Mouse (Mus musculus) forebrain, postnatal 0 days (tissue): ENCODE measurements around the gene Rnf207. TPM values are rescaled to one million over a fixed set of nuclear protein-coding genes. Genes with fewer than 3 reads are reported as not detected.

Source experiments
- ATAC-seq: fragments of 200-750 bp; cut with Nextera tagmentation; 2 replicates; pipeline ENCODE4 v1.8.0; 2017; ENCODE audit warnings: mild to moderate bottlenecking, moderate library complexity
- DNase-seq: peaks from one replicate; pipeline ENCODE4 v3.0.0-alpha.2; 2015
- H3K27ac ChIP-seq: fragments of 300-500 bp; sonication (generic); 2 replicates; pipeline ENCODE4 v1.5.1; 2014; ENCODE audit warnings: low read depth, mild to moderate bottlenecking, antibody characterized with exemption, low read length, moderate library complexity, mixed read lengths
- H3K27me3 ChIP-seq: fragments of 300-500 bp; sonication (generic); 2 replicates; pipeline ENCODE4 v1.6.1; 2014; ENCODE audit warnings: mild to moderate bottlenecking, low read length, mixed read lengths; ENCODE audit not compliant: insufficient read depth
- H3K36me3 ChIP-seq: fragments of 300-500 bp; sonication (generic); 2 replicates; pipeline ENCODE4 v1.6.1; 2014; ENCODE audit warnings: mild to moderate bottlenecking, moderate library complexity; ENCODE audit not compliant: insufficient read depth
- H3K4me1 ChIP-seq: fragments of 300-500 bp; sonication (generic); 2 replicates; pipeline ENCODE4 v1.6.1; 2014; ENCODE audit warnings: antibody characterized with exemption; ENCODE audit not compliant: insufficient read depth
- H3K4me2 ChIP-seq: fragments of 300-500 bp; sonication (generic); 2 replicates; pipeline ENCODE4 v1.6.1; 2014; ENCODE audit warnings: low read depth, mild to moderate bottlenecking, moderate library complexity
- H3K4me3 ChIP-seq: fragments of 300-500 bp; sonication (generic); 2 replicates; pipeline ENCODE4 v1.5.1; 2014; ENCODE audit warnings: low read depth, low read length, mixed read lengths
- H3K9ac ChIP-seq: fragments of 300-500 bp; sonication (generic); 2 replicates; pipeline ENCODE4 v1.6.1; 2014; ENCODE audit warnings: mild to moderate bottlenecking
- H3K9me3 ChIP-seq: fragments of 300-500 bp; sonication (generic); 2 replicates; pipeline ENCODE4 v1.6.1; 2016; ENCODE audit warnings: low read length
- CTCF ChIP-seq: sonication (generic); IDR thresholded peaks from 2 replicates; pipeline ENCODE4 v1.5.1; 2016; ENCODE audit warnings: antibody characterized with exemption, control low read depth, low read depth
- WGBS: fragments of 180-500 bp; shearing (Covaris S2); extraction: QIAGEN DNeasy Blood & Tissue Kit; methylation state at CpG from one replicate; pipeline ENCODE4 v1.1.7; 2014; 5-methylcytosine and 5-hydroxymethylcytosine counted together
- polyA plus RNA-seq: library from polyadenylated mRNA; unstranded; fragments of >200 nt; fragmentation: Nextera tagmentation; extraction: Ambion mirVana; gene quantifications from 2 replicates; pipeline ENCODE4 v1.2.1, GENCODE M21; 2015
- total RNA-seq: library from RNA; depleted of rRNA; stranded (reverse); fragments of >200 nt; gene quantifications from 2 replicates; pipeline ENCODE4 v1.2.3, GENCODE M21; 2014

The Rnf207 gene
- total and polyA plus RNA-seq, 2 experiments from 2014 or later: 2.6 to 4.2 TPM

- H3K36me3 ChIP-seq: peaks cover 12% of the 10 kb centered on the region; the same call in 1 of the 2 replicates
- H3K27ac ChIP-seq: no peak overlapping the region
- 60% methylated on average over 15 of the region's 15 CpGs for WGBS
- TF ChIP-seq CTCF: no peak
- ATAC-seq (no peak), DNase-seq (no peak)
- H3K4me1 ChIP-seq: 0 out of 2 replicates have a peak, but pooled peaks cover 2% of the 10 kb centered on the region
- H3K27me3 ChIP-seq: peaks cover 40% of the 10 kb centered on the region
- no peak overlapping the region for H3K4me2 ChIP-seq
- no peak overlapping the region for H3K9ac ChIP-seq
- H3K4me3 ChIP-seq: no peak overlapping the region
- no peaks in the 10 kb centered on the region for H3K9me3 ChIP-seq
Observed at GRCm38 (mm10) chr4:152281601-152282000, 37.2 kb downstream of the Rnf207 start.

- Histone ChIP-seq H3K27me3 (peaks cover 37% of the 10 kb centered on the region), H3K4me2 (no peak overlapping the region), H3K36me3 (peaks cover 12% of the 10 kb centered on the region; the same call in 1 of the 2 replicates), H3K9ac (no peak overlapping the region), H3K4me1 (no peaks in the 10 kb centered on the region), H3K27ac (no peak overlapping the region), H3K4me3 (no peak overlapping the region), H3K9me3 (no peaks in the 10 kb centered on the region)
- DNase-seq (no peak), ATAC-seq (no peak)
- 60% methylated on average over 23 of the region's 23 CpGs for WGBS
- TF ChIP-seq CTCF: no peak
Observed at GRCm38 (mm10) chr4:152278986-152279385, 39.8 kb downstream of the Rnf207 start.

GRCm38 (mm10) chr4:152277916-152278315 is 40.9 kb downstream of the Rnf207 start:
- H3K27me3 ChIP-seq: peaks cover 29% of the 10 kb centered on the region
- ATAC-seq (no peak), DNase-seq (no peak)
- no peak overlapping the region for H3K4me3 ChIP-seq
- no peak overlapping the region for H3K9ac ChIP-seq
- H3K27ac ChIP-seq: no peak overlapping the region
- peaks cover 12% of the 10 kb centered on the region; the same call in 1 of the 2 replicates for H3K36me3 ChIP-seq
- 71% methylated on average over 2 of the region's 2 CpGs for WGBS
- H3K9me3 ChIP-seq: no peaks in the 10 kb centered on the region
- TF ChIP-seq CTCF: no peak; the same call in 1 of the 2 replicates
- H3K4me1 ChIP-seq: no peaks in the 10 kb centered on the region
- no peak overlapping the region for H3K4me2 ChIP-seq

GRCm38 (mm10) chr4:152276389-152277347 is 42.1 kb downstream of the Rnf207 start:
- Histone ChIP-seq H3K4me3 (no peak overlapping the region), H3K9ac (no peak overlapping the region), H3K27ac (no peak overlapping the region), H3K9me3 (no peaks in the 10 kb centered on the region), H3K4me1 (no peaks in the 10 kb centered on the region), H3K36me3 (peaks cover 12% of the 10 kb centered on the region; the same call in 1 of the 2 replicates), H3K27me3 (peaks cover 17% of the 10 kb centered on the region), H3K4me2 (no peak overlapping the region)
- ATAC-seq (no peak), DNase-seq (no peak)
- 56% methylated on average over 10 of the region's 10 CpGs for WGBS
- peak; percentile 78 for TF ChIP-seq CTCF

GRCm38 (mm10) chr4:152274681-152275131 is 44.1 kb downstream of the Rnf207 start:
- H3K4me1 ChIP-seq: no peaks in the 10 kb centered on the region
- peak overlapping the region; percentile 51 for H3K4me3 ChIP-seq
- DNase-seq: peak; percentile 55
- H3K27ac ChIP-seq: no peak overlapping the region
- H3K27me3 ChIP-seq: peaks cover 5% of the 10 kb centered on the region; the same call in 1 of the 2 replicates
- H3K9me3 ChIP-seq: no peaks in the 10 kb centered on the region
- WGBS: 5% methylated on average over 20 of the region's 20 CpGs
- H3K9ac ChIP-seq: peak overlapping the region; percentile 55
- TF ChIP-seq CTCF: no peak
- H3K4me2 ChIP-seq: peak overlapping the region; percentile 94
- peak; percentile 32; the same call in 1 of the 2 replicates for ATAC-seq
- H3K36me3 ChIP-seq: peaks cover 2% of the 10 kb centered on the region; the same call in 1 of the 2 replicates

- no peak for TF ChIP-seq CTCF
- Histone ChIP-seq H3K27me3 (peaks cover 5% of the 10 kb centered on the region; the same call in 1 of the 2 replicates), H3K4me3 (peak within 1 kb of the TSS; percentile 51), H3K36me3 (no peaks in the 10 kb centered on the region; the same call in 1 of the 2 replicates), H3K4me1 (no peaks in the 10 kb centered on the region), H3K27ac (peak within 1 kb of the TSS; percentile 45), H3K9ac (peak within 1 kb of the TSS; percentile 55), H3K4me2 (peak within 1 kb of the TSS; percentile 94), H3K9me3 (no peaks in the 10 kb centered on the region)
- 1% methylated on average over 37 of the region's 48 CpGs for WGBS
- DNase-seq: no peak
- ATAC-seq: peak; percentile 67
Observed at GRCm38 (mm10) chr4:152273621-152274236, 45.1 kb downstream of the Rnf207 start, which contains the start of gene Gpr153. Gene Gpr153 (plus strand): TSS chr4:152274232.
